Mouse (Mus musculus) embryonic stem cell, embryonic (primary cell): ENCODE data around the gene Themis2.

Source experiments
- CTCF ChIA-PET, 4 experiments: fragments of 300-600 bp in 2 of 4; fragments of 350-600 bp in 2 of 4; sonication (Branson Sonifier 250); formaldehyde crosslinking; loops; one replicate each; lab custom pipeline; 2022; ENCODE audit warnings: inconsistent platforms in 2 of 4; lab: Charles Lee
- POLR2A ChIA-PET, 4 experiments: fragments of 300-600 bp in 2 of 4; fragments of 350-600 bp in 2 of 4; sonication (Branson Sonifier 250); formaldehyde crosslinking; loops; one replicate each; lab custom pipeline; 2022; ENCODE audit warnings: antibody characterized with exemption in 4 of 4, inconsistent platforms in 1 of 4; lab: Charles Lee

The Themis2 gene

DNA sequence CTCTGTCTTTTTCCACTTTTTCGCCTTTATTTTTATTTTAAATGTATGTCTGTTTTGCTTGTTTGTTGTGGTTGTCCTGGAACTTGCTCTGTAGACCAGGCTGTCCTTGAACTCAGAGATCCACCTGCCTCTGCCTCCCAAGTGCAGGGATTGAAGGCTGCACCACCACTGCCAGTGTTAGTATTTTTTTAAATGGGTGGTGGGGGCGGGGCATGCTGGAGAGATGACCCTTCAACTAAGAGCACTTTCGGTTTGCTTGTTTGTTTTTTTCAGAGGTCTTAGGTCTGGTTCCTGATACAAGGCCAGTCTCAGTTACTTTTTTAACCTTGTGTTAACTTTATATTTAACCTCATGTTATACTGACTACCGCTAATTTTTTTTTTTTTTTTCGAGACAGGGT, 9.0 kb upstream of the Themis2 start:
- CTCF ChIA-PET: interaction anchor here in 2 of 4 experiments (1.1 to 1.3 kb wide), 2 partner anchors 19 kb away, joined by 4 to 6 read pairs; no protein-coding TSS in a partner anchor
- POLR2A ChIA-PET: interaction anchor here in 1 of 4 experiments (0.6 to 30.7 kb wide), 3 partner anchors 12 to 67 kb away, joined by 4 to 609 read pairs (median 4); partner anchors contain the start of gene Rpa2

DNA sequence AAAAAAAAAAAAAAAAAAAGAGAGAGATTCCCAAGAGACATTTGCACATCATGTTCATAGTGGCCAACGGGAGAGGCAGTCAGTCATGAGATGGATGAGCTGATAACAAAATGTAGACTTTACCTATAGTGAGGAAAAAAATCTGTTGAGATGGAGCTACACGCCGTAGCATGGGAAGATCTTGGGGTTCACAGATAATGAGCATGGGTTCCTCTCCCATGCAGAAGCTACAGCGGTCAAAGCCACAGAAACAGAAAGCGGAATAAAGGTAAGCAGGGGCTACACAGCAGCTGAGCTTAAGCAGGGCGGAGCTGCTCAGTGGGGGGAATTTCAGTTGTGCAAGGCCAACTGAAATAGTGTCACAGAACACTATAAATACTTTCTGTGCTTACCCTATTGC, 8.1 kb upstream of the Themis2 start:
- ChIA-PET POLR2A (interaction anchor here in 2 of 4 experiments (0.6 to 30.7 kb wide), 8 partner anchors 8 to 105 kb away, joined by 3 to 609 read pairs (median 4); partner anchors contain the start of genes Rpa2 (in 1 of the 2) and Themis2 (in 1 of the 2)), CTCF (interaction anchor here in 3 of 4 experiments (0.7 to 1.3 kb wide), 3 partner anchors 19 to 20 kb away, joined by 4 to 14 read pairs (median 6); no protein-coding TSS in a partner anchor)

DNA sequence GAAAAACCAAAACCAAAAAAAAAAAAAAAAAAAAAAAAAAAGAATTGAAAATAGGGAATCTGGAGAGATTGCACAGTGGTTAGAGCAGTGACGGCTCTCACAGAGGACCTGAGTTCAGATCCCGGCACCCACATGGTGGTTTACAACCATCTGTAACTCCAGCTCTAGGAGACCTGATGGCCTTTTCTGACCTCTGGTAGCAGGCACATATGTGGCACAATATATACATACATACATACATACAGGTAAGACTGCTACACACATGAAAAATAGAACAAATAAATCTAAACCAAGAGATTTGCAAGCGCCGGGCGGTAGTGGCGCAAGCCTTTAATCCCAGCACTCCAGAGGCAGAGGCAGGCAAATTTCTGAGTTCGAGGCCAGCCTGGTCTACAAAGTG, 7.7 kb upstream of the Themis2 start:
- ChIA-PET CTCF (interaction anchor here in 3 of 4 experiments (0.7 to 1.3 kb wide), 4 partner anchors 20 to 26 kb away, joined by 3 to 14 read pairs (median 5); no protein-coding TSS in a partner anchor), POLR2A (interaction anchor here in 2 of 4 experiments (0.6 to 30.7 kb wide), 8 partner anchors 8 to 272 kb away, joined by 3 to 609 read pairs (median 4); partner anchors contain the start of genes Rpa2 (in 1 of the 2) and Themis2 (in 1 of the 2))

DNA sequence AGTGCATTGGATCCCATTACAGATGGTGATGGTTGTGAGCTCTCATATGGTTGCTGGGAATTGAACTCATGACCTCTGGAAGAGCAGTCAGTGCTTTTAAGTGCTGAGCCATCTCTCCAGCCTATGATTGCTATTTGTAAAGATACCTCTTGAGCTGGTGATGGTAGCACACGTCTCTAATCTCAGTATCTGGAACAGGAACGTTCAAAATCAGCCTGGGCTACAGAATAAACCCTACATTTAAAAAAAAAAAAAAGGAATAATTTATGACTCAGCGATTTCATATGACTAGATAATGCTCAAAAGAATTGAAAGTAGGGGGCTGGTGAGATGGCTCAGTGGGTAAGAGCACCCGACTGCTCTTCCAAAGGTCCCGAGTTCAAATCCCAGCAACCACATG, 7.0 kb upstream of the Themis2 start:
- POLR2A ChIA-PET: interaction anchor here in 3 of 4 experiments (0.6 to 30.7 kb wide), 8 partner anchors 11 to 271 kb away, joined by 3 to 609 read pairs (median 4); partner anchors contain the start of genes Rpa2 (in 1 of the 3) and Smpdl3b (in 1 of the 3)
- CTCF ChIA-PET: interaction anchor here in 3 of 4 experiments (0.5 to 1.2 kb wide), 5 partner anchors 13 to 290 kb away, joined by 3 to 8 read pairs (median 3); no protein-coding TSS in a partner anchor

DNA sequence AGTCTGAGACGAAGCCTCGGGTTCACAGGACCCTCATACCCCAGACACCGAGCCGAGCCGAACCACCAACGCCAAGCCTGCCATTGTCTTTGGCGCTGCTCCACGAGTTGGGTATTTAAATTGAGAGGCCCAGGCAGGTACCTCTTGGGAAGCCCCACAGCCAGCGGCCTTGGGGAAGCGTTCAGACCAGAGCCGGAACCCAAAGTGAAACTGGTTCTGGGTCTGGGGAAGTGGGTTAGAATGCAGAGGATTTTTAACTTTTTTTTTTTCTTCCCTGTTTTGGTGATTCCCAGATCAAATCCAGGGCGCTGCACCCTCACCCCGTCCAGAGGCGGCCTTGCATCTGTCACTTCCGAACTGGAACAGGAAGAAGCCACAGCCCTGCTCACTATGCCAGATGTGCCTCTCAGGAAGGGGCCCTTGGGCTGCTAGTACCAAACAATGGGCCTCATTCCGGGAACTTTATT, 6.0 kb upstream of the Themis2 start:
- POLR2A ChIA-PET: interaction anchor here in 3 of 4 experiments (0.6 to 30.7 kb wide), 9 partner anchors 8 to 67 kb away, joined by 3 to 609 read pairs (median 3); partner anchors contain the start of genes Ppp1r8 (in 1 of the 3), Rpa2 (in 1 of the 3) and Smpdl3b (in 1 of the 3)
- CTCF ChIA-PET: interaction anchor here in 2 of 4 experiments (0.6 to 1.0 kb wide), 2 partner anchors 22 kb away, joined by 4 to 5 read pairs; no protein-coding TSS in a partner anchor

DNA sequence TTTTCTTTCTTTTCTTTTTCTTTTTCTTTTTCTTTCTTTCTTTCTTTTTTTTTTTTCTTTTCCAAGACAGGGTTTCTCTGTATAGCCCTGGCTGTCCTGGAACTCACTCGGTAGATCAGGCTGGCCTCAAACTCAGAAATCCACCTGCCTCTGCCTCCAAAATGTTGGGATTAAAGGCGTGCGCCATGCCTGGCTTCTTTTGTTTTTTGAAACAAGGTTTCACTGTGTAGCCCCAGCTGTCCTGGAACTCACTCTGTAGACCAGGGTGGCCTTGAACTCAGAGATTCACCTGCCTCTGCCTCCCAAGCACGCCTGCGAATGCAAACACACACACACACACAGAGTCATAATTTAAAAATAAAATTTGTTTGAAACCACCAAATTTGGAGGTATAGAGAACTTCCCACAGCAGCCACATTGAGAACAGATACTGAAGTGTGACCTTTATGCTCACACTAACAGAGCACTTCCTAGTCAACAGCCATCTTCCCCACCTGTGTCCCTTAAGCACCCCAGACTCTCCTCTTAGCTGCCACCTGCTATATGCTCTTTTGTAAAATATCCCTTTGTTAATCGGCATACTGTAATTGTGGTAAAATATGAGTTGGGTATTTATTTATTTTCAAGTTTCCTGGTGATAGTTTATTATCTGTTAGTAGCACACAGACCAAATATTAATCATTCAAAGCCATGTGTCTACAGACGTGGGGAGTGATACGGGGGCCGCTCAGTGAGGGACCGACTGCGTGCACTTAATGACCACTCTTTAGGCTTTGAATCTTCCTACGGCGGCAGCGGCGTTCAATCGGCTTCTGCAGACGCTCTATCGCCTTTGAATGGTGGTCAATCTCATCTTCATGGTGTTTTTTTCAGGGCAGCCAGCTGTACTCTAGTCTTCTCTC, 5.2 kb upstream of the Themis2 start:
- POLR2A ChIA-PET: interaction anchor here (0.6 to 30.7 kb wide), 14 partner anchors 8 to 680 kb away, joined by 3 to 609 read pairs (median 3); partner anchors contain the start of genes Ppp1r8 (in 1 of the 4), Rpa2 (in 1 of the 4) and Smpdl3b (in 1 of the 4)

DNA sequence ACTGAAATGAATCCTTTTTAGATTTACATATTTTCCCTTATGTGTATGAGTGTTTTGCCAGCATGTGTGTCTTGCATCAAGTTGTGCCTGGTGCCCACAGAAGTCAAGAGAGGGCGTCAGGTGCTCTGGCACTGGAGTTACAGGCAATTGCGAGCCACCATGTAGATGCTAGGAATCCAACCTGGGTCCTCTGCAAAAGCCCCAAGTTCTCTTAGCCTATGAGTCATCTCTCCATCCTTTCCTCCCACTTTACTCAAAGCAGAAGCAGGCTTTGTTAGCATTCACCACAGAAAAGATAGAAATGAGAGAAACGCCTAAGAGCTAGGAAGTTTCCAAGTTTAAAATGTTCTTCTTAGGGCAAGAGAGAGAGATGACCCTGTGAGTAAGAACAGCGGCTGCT, 3.7 kb upstream of the Themis2 start:
- ChIA-PET CTCF (interaction anchor here in 2 of 4 experiments (0.5 to 3.5 kb wide), 2 partner anchors 24 to 1371 kb away, joined by 12 to 16 read pairs; no protein-coding TSS in a partner anchor), POLR2A (interaction anchor here in 2 of 4 experiments (1.4 to 30.7 kb wide), 5 partner anchors 22 to 62 kb away, joined by 4 to 609 read pairs (median 6); partner anchors contain the start of genes Ppp1r8 (in 1 of the 2) and Rpa2 (in 1 of the 2))

More for the DNA sequence above, 5.2 kb upstream of the Themis2 start:
- CTCF ChIA-PET: interaction anchor here in 2 of 4 experiments (0.6 to 1.1 kb wide), 3 partner anchors 22 to 23 kb away, joined by 3 to 5 read pairs (median 4); no protein-coding TSS in a partner anchor

DNA sequence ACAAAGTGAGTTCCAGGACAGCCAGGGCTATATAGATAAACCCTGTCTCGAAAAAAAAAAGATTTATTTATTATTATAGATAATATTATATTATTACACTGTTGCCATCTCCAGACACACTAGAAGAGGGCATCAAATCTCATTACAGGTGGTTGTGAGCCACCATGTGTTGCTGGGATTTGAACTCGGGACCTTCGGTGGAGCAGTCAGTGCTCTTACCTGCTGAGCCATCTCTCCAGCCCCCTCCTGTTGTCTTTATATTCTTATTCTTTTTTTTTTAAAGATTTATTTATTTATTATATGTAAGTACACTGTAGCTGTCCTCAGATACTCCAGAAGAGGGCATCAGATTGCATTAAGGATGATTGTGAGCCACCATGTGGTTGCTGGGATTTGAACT, 2.5 kb upstream of the Themis2 start:
- POLR2A ChIA-PET: interaction anchor here in 2 of 4 experiments (1.5 to 30.7 kb wide), 3 partner anchors 20 to 44 kb away, joined by 8 to 609 read pairs (median 10); partner anchors contain the start of genes Ppp1r8 (in 1 of the 2) and Rpa2 (in 1 of the 2)
- CTCF ChIA-PET: interaction anchor here in 2 of 4 experiments (1.2 to 3.5 kb wide), 2 partner anchors 25 kb away, joined by 4 to 12 read pairs; no protein-coding TSS in a partner anchor

DNA sequence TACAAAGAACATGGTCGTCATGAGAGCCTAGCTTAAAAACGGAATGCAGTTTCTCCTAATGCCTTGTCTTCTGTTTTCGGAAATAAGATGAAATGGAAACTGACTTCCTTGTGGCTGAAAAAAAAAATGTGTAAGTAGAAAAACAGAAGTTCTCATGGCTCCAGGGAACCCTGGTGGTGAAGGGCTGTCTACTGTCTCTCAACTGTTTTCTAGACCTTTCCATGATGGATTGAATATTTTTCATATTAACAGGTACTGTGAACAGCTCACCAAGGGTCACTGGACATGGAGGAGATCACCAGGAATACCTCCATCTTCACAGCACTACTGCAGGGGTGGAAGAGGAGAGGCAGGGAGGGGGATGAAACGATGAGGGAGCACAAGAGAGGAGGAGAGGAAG, 1.8 kb upstream of the Themis2 start:
- POLR2A ChIA-PET: interaction anchor here in 3 of 4 experiments (0.7 to 30.7 kb wide), 5 partner anchors 15 to 45 kb away, joined by 3 to 609 read pairs (median 5); partner anchors contain the start of genes Ppp1r8 (in 1 of the 3) and Rpa2 (in 1 of the 3)
- CTCF ChIA-PET: interaction anchor here in 3 of 4 experiments (0.6 to 3.5 kb wide), 4 partner anchors 21 to 27 kb away, joined by 3 to 12 read pairs (median 4); no protein-coding TSS in a partner anchor

DNA sequence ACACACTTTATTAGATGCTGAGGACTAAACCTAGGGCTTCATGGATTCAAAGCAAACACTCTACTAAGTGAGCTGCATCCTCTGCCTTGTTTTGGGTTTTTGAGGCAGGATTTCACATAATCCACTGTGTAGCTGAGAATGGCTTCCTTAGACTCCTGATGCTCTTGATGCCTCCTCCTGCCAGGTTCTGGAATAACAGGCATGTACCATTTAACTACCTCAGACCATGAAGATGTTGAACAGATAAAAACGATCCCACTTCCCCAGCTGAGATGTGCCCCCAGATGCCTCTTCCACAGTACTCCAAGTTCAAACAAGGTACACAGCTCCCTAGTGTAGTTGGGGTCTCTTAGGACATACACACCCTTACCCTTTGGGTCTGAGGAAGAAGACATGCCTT, 1.3 kb upstream of the Themis2 start:
- ChIA-PET POLR2A (interaction anchor here in 3 of 4 experiments (0.6 to 30.7 kb wide), 5 partner anchors 16 to 127 kb away, joined by 3 to 609 read pairs (median 8); partner anchors contain the start of genes Ppp1r8 (in 1 of the 3) and Rpa2 (in 1 of the 3)), CTCF (interaction anchor here in 2 of 4 experiments (0.5 to 3.5 kb wide), 4 partner anchors 20 to 26 kb away, joined by 4 to 12 read pairs (median 8); no protein-coding TSS in a partner anchor)

DNA sequence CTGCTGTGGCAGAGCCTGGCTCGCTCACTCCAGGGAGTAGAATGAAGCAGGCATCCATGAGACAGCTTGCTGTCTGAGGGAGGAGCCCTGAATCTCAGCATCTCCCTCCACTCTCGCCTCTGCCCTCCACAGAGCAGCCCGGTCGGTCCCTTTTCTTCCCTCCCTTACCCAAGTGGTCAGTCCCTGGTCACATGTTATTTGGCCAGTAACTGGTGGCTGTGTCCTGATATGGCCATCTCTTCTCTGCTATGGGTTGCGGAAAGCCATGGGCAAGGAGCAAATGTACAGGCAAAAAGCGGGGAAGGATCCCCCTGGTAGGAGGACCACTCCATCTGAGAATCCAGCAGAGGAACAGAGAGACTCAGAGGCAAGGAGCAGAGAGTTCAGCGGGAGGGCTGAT, 1.0 kb downstream of the Themis2 start:
- CTCF ChIA-PET: interaction anchor here in 3 of 4 experiments (0.7 to 4.4 kb wide), 9 partner anchors 9 to 215 kb away, joined by 3 to 39 read pairs (median 6); no protein-coding TSS in a partner anchor
- POLR2A ChIA-PET: interaction anchor here (0.6 to 30.7 kb wide), 14 partner anchors 9 to 282 kb away, joined by 3 to 609 read pairs (median 5); partner anchors contain the start of gene Rpa2 (in 1 of the 4)

DNA sequence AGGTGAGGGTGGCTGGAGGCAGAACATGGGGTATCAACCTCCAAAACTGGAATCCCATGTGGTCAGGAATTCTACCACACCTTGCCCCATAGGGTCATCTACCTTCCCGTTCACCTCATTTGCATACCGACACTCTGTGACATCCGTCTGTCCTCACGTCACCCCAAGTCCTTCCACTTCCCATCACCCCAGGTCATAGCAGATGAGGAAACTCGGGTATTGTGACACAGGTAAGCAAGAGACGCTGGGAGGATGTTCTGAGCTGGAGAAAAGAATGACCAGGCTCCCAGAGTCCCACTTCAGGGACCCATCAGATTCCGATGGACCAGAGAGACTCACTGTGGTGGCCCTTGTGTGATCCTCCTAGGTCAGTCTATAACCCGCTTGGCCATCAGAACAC, 1.4 kb downstream of the Themis2 start:
- ChIA-PET POLR2A (interaction anchor here (0.6 to 30.7 kb wide), 19 partner anchors 11 to 287 kb away, joined by 3 to 609 read pairs (median 5); partner anchors contain the start of genes Ppp1r8 (in 2 of the 4), Rpa2 (in 1 of the 4) and Smpdl3b (in 1 of the 4)), CTCF (interaction anchor here in 3 of 4 experiments (0.6 to 4.4 kb wide), 7 partner anchors 9 to 215 kb away, joined by 3 to 39 read pairs (median 5); no protein-coding TSS in a partner anchor)

DNA sequence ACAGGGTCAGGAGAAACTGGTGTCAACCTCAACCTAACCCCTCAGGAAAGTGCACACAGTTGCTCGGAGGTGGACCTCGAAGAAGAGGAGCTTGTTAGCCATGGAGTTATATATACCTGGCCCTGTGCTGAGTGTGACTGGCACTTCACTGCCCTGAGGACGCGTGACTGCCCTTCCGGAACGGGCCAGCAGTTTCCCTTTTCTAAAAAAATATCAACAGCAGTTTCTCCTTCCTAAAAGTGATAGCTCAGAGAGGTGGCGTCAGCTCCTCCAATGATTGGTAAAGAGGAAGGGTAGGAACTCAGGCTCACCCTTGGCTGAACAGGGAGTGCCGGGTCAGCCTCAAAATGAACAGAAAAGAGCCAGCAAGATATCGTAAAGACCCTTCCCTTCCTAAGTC, 2.2 kb downstream of the Themis2 start:
- ChIA-PET CTCF (interaction anchor here (0.6 to 4.4 kb wide), 12 partner anchors 8 to 569 kb away, joined by 3 to 39 read pairs (median 4); no protein-coding TSS in a partner anchor), POLR2A (interaction anchor here (0.6 to 30.7 kb wide), 21 partner anchors 8 to 288 kb away, joined by 3 to 609 read pairs (median 5); partner anchors contain the start of genes Ppp1r8 (in 3 of the 4), Rpa2 (in 2 of the 4) and Smpdl3b (in 1 of the 4))

DNA sequence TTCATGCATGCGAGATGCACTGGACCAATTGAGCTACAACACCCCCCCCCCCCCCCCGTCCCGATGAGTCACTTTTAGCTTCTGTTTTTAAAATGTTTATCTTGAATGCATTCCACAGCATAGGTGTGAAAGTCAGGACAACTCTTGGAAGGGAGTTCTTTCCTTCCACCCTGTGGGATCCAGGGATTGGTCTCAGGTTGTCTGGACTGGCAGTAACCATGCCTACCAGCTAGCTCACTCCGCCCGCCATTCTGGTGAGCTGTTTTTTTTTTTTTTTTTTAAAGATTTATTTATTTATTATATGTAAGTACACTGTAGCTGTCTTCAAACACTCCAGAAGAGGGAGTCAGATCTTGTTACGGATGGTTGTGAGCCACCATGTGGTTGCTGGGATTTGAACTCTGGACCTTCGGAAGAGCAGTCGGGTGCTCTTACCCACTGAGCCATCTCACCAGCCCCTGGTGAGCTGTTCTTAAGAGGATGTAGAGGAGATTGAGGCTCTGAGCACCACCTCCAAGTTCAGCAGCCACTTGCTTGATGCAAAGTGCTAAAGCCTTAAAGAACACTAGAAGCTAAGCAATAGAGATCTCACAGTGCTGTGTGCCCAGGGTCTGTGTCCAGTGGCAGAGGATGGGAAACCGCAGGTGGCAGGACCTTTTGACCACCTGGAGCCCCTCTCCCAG, 2.7 kb downstream of the Themis2 start:
- CTCF ChIA-PET: interaction anchor here (0.6 to 4.4 kb wide), 9 partner anchors 8 to 569 kb away, joined by 3 to 39 read pairs (median 4); no protein-coding TSS in a partner anchor
- POLR2A ChIA-PET: interaction anchor here (0.5 to 30.7 kb wide), 23 partner anchors 8 to 569 kb away, joined by 3 to 609 read pairs (median 5); partner anchors contain the start of genes Ppp1r8 (in 3 of the 4), Rpa2 (in 3 of the 4) and Smpdl3b (in 2 of the 4)

DNA sequence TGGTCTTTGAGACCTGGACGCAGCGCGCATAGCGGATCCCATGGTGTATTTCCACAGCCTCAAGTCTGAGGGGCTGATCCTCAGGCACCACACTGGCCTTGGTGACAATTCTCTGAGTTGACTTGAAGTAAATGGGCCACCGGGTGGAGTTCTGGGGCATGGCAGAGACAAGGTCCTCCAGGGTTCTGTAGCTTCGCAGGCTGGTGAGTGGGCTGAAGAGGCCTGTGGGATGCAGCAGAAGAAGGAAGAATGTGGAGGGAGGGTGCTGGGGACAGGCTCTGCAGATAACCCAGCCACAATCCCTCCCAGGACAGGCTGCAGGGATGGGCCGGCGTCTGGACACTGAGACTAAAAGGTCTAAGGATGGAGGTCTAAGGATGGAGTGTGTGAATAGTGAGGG, 6.5 kb downstream of the Themis2 start:
- ChIA-PET POLR2A (interaction anchor here (0.5 to 30.7 kb wide), 12 partner anchors 0 to 258 kb away, joined by 3 to 609 read pairs (median 4); partner anchors contain the start of genes Ppp1r8 (in 2 of the 4), Rpa2 (in 2 of the 4) and Themis2 (in 1 of the 4)), CTCF (interaction anchor here in 3 of 4 experiments (0.6 to 6.3 kb wide), 5 partner anchors 15 to 242 kb away, joined by 3 to 35 read pairs (median 3); no protein-coding TSS in a partner anchor)
